ENCODE assay signal across 7 mouse cellular contexts in the genomic region with DNA sequence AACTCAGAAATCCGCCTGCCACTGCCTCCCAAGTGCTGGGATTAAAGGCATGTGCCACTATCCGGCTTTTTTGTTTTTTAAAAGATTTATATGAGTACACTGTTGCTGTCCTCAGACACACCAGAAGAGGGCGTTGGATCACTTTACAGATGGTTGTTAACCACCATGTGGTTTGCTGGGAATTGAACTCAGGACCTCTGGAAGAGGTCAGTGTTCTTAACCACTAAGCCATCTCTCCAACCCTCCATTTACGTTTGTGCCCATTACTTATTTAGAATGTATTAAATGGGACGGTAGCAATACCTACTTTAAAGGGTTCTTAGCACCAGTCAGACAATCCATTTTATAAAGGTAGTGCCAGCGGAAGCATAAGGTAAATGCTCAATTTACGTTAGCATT. TPM values are rescaled to one million over a fixed set of nuclear protein-coding genes. Genes with fewer than 3 reads are reported as not detected.
DNase-seq lines count a peak whose midpoint lies in the region; ATAC-seq and TF ChIP-seq lines count a peak whose summit lies in the region.

No protein-coding gene starts in this region.

- TF ChIP-seq EP300 in liver, postnatal 0 days (IDR thresholded peaks at IDR 0.05; ENCODE audit: low read depth): no peak

- H3K9ac ChIP-seq in forebrain, embryonic 16.5 days (replicated peaks; ENCODE audit: low read depth, low read length): no peak overlapping the region
- H3K9ac ChIP-seq in liver, postnatal 0 days (replicated peaks): peak overlapping the region; percentile 73

- no peaks in the 10 kb centered on the region for H3K36me3 ChIP-seq in spleen, adult 2 months (ENCODE audit: control insufficient read depth, insufficient read depth, low read length)
- H3K36me3 ChIP-seq in forebrain, embryonic 16.5 days (ENCODE audit: control insufficient read depth, insufficient read depth): no peaks in the 10 kb centered on the region
- H3K36me3 ChIP-seq in liver, postnatal 0 days (replicated peaks; ENCODE audit: insufficient read depth, low read length): peaks cover 3% of the 10 kb centered on the region; the same call in 1 of the 2 replicates

- no peaks in the 10 kb centered on the region for H3K27me3 ChIP-seq in spleen, adult 2 months (ENCODE audit: control insufficient read depth, insufficient read depth, low read length)
- no peaks in the 10 kb centered on the region for H3K27me3 ChIP-seq in forebrain, embryonic 16.5 days (replicated peaks; ENCODE audit: control insufficient read depth, insufficient read depth, low read length)
- H3K27me3 ChIP-seq in liver, postnatal 0 days (ENCODE audit: insufficient read depth, low read length): no peaks in the 10 kb centered on the region

- DNase-seq in spleen, adult 2 months (ENCODE audit: low read depth in 1 of 2, low spot score in 2 of 2): no peak
- no peak for DNase-seq in spleen, adult 18-20 months
- DNase-seq in brain, adult 2 months (ENCODE audit: low read depth, low spot score): peak; percentile 23
- DNase-seq in liver, postnatal 0 days: peak; percentile 24
- DNase-seq in thymus, postnatal 4 days: peak; percentile 33
- no peak for DNase-seq in urinary bladder, postnatal 4 days (ENCODE audit: low spot score in 2 of 2)

- TF ChIP-seq CTCF in spleen, adult 2 months (IDR thresholded peaks at IDR 0.05; ENCODE audit: extremely low read depth, insufficient read depth, insufficient read length, insufficient replicate concordance): no peak
- TF ChIP-seq CTCF in liver, postnatal 0 days (IDR thresholded peaks at IDR 0.05; ENCODE audit: low read depth): peak; percentile 50

- ATAC-seq in forebrain, embryonic 16.5 days: 0 out of 2 replicates have a peak, but pooled peaks have one; percentile 1
- ATAC-seq in liver, postnatal 0 days: no peak

- no peaks in the 10 kb centered on the region for H3K9me3 ChIP-seq in forebrain, embryonic 16.5 days (ENCODE audit: control insufficient read depth, low read length)
- H3K9me3 ChIP-seq in liver, postnatal 0 days (ENCODE audit: low read length): no peaks in the 10 kb centered on the region

- H3K27ac ChIP-seq in spleen, adult 2 months (ENCODE audit: insufficient read depth, low read length): no peak overlapping the region
- H3K27ac ChIP-seq in forebrain, embryonic 16.5 days (ENCODE audit: low read length): peak overlapping the region; percentile 49
- H3K27ac ChIP-seq in liver, postnatal 0 days (ENCODE audit: low read depth): peak overlapping the region; percentile 93

- H3K4me2 ChIP-seq in forebrain, embryonic 16.5 days (ENCODE audit: low read length): peak overlapping the region; percentile 69
- H3K4me2 ChIP-seq in liver, postnatal 0 days (ENCODE audit: low read depth, low read length): peak overlapping the region; percentile 85

- H3K4me1 ChIP-seq in spleen, adult 2 months (ENCODE audit: control insufficient read depth, insufficient read depth, insufficient read length): no peaks in the 10 kb centered on the region
- peaks cover 2% of the 10 kb centered on the region; the same call in 1 of the 2 replicates for H3K4me1 ChIP-seq in forebrain, embryonic 16.5 days (replicated peaks; ENCODE audit: control insufficient read depth, insufficient read depth, low read length)
- H3K4me1 ChIP-seq in liver, postnatal 0 days (ENCODE audit: insufficient read depth): no peaks in the 10 kb centered on the region; the same call in 1 of the 2 replicates

- WGBS in spleen, adult 2 months: 20% methylated on average over 7 of the region's 7 CpGs
- 10% methylated on average over 7 of the region's 7 CpGs for WGBS in forebrain, embryonic 16.5 days
- WGBS in liver, postnatal 0 days (ENCODE audit: insufficient replicate concordance): 21% methylated on average over 7 of the region's 7 CpGs

- TF ChIP-seq POLR2A in spleen, adult 2 months (IDR thresholded peaks at IDR 0.05; ENCODE audit: low read depth, low read length): no peak

- H3K4me3 ChIP-seq in spleen, adult 2 months (ENCODE audit: extremely low read depth, insufficient read depth, insufficient read length): peak overlapping the region; percentile 74; the same call in 1 of the 2 replicates
- H3K4me3 ChIP-seq in forebrain, embryonic 16.5 days (replicated peaks; ENCODE audit: low read length): peak overlapping the region; percentile 66
- peak overlapping the region; percentile 74 for H3K4me3 ChIP-seq in liver, postnatal 0 days (ENCODE audit: low read depth, low read length)

RNA-seq across cellular contexts. Expression of gene Kif20b, which starts 0.9 kb away (rescaled TPM):
- 0.32 and 0.47 TPM in 2 replicates for polyA plus RNA-seq in spleen, adult 2 months (2012; rRNA removed)
- polyA plus RNA-seq in forebrain, embryonic 16.5 days (2015; fragmentation: Nextera tagmentation; extraction: Ambion mirVana): 28.9 and 31.8 TPM in 2 replicates
- polyA plus RNA-seq in liver, postnatal 0 days (2015; fragmentation: Nextera tagmentation; extraction: Ambion mirVana): 13.9 and 18.0 TPM in 2 replicates

RNA-seq across cellular contexts. Expression of gene Pank1, which starts 42.0 kb away (rescaled TPM):
- polyA plus RNA-seq in spleen, adult 2 months (2012; rRNA removed): 0.47 and 0.75 TPM in 2 replicates
- 5.2 and 5.5 TPM in 2 replicates for polyA plus RNA-seq in forebrain, embryonic 16.5 days (2015; fragmentation: Nextera tagmentation; extraction: Ambion mirVana)
- 44.5 and 48.4 TPM in 2 replicates for polyA plus RNA-seq in liver, postnatal 0 days (2015; fragmentation: Nextera tagmentation; extraction: Ambion mirVana)

Comparison
In these comparisons a context has a peak if more than half of its experiments do, and no peak if none do; other contexts are left out.
1. DNase-seq: peak in brain, adult 2 months (single experiment), liver, postnatal 0 days (single experiment) and thymus, postnatal 4 days (single experiment); none in spleen, adult 2 months (0 of 2), spleen, adult 18-20 months (0 of 2) and urinary bladder, postnatal 4 days (0 of 2).
2. RNA of gene Kif20b, which starts 0.9 kb away (polyA plus RNA-seq): 28.9 to 31.8 TPM in forebrain, embryonic 16.5 days and 13.9 to 18.0 TPM in liver, postnatal 0 days; 0.32 to 0.47 TPM in spleen, adult 2 months; every median in the first group is over 10 times any median in the second.
3. Peak in every context shown above with its lines, with median percentiles within 50 percentile points of each other: H3K4me3 ChIP-seq.